Mouse (Mus musculus): Measurements from ENCODE around the gene Gm973.

- TF ChIP-seq CTCF (IDR thresholded peaks at IDR 0.05; ENCODE audit: extremely low read depth, insufficient read depth, low read length) = no peak
- TF ChIP-seq POLR2A (IDR thresholded peaks at IDR 0.05; ENCODE audit: extremely low read depth, insufficient read depth, low read length) = no peak
Observed at GRCm38 (mm10) chr1:59642488-59642887, 126.4 kb downstream of the Gm973 start.
